Comparison of ENCODE assay signal across 24 mouse cellular contexts in the genomic region with DNA sequence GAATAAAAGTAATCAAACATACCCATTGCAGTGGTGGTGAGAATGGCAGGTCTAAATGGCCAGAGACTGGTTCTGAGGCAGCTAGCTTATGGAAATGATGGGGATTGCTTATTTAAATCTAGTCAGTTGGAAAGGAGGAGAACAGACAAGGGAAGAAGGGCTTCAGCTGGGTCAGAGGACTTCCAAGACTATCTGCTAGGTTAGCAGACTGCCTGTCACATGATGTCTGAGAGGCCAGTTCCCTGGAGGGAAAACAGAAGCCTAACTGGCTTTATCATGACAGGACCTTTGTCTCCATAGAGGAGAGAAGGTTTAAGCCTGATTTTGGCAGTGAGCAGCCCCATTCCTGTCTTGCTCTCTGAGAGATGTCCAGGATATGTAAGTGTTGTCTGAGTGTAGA.
DNase-seq lines count a peak whose midpoint lies in the region; ATAC-seq lines count a peak whose summit lies in the region.
"Had no signal": no experiment of that assay in that cellular context is flagged by ENCODE, and none has a peak within 500 bp of the region (broad histone marks: within the 10 kb centered on the region; RNA-seq: fewer than 3 reads in every experiment).

No protein-coding gene starts in this region.

- H3K4me3 ChIP-seq in heart, embryonic 10.5 days: no peak overlapping the region
- no peak overlapping the region for H3K4me3 ChIP-seq in midbrain, embryonic 11.5 days (ENCODE audit: low read depth, low read length)
- H3K4me3 ChIP-seq in midbrain, embryonic 15.5 days: no peak overlapping the region
- H3K4me3 ChIP-seq: embryonic facial prominence, embryonic 12.5 days; embryonic facial prominence, embryonic 15.5 days; heart, embryonic 12.5 days; heart, embryonic 15.5 days; hindbrain, embryonic 10.5 days had no signal

- 0 out of 2 replicates have a peak, but pooled peaks have one; percentile 48 for ATAC-seq in midbrain, embryonic 11.5 days (ENCODE audit: low FRiP score)
- no peak for ATAC-seq in midbrain, embryonic 15.5 days (replicated peaks)
- ATAC-seq: CD4-positive, CD25-positive, alpha-beta regulatory T cell, adult 4 months; forebrain, embryonic 16.5 days; intestine, postnatal 0 days had no signal

- peak; percentile 12 for DNase-seq in heart, adult 11 months
- DNase-seq in heart, embryonic 10.5 days (ENCODE audit: low spot score): no peak
- peak; percentile 12 for DNase-seq in midbrain, embryonic 11.5 days (ENCODE audit: low spot score, missing footprints)
- DNase-seq in embryo, embryonic 10.5 days (ENCODE audit: low spot score): peak; percentile 18
- DNase-seq in adrenal gland, postnatal 14 days: no peak
- DNase-seq: adrenal gland, adult 2 months; adrenal gland, postnatal 25 days; cerebellum, adult 18-20 months; cerebellum, adult 9-10 months; cerebellum, postnatal 14 days; gastrocnemius, postnatal 10 days; gastrocnemius, postnatal 36 days; heart, postnatal 10 days; heart, postnatal 36 days had no signal

- H3K27me3 ChIP-seq in heart, embryonic 10.5 days (ENCODE audit: insufficient read depth, poor library complexity, severe bottlenecking): no peaks in the 10 kb centered on the region
- no peaks in the 10 kb centered on the region for H3K27me3 ChIP-seq in midbrain, embryonic 11.5 days (ENCODE audit: control insufficient read depth, insufficient read depth, low read length)
- no peaks in the 10 kb centered on the region for H3K27me3 ChIP-seq in midbrain, embryonic 15.5 days (replicated peaks)
- H3K27me3 ChIP-seq: embryonic facial prominence, embryonic 12.5 days; embryonic facial prominence, embryonic 15.5 days; heart, embryonic 12.5 days; heart, embryonic 15.5 days had no signal

- no peaks in the 10 kb centered on the region for H3K9me3 ChIP-seq in heart, embryonic 10.5 days
- H3K9me3 ChIP-seq in midbrain, embryonic 11.5 days (ENCODE audit: control insufficient read depth, low read length): no peaks in the 10 kb centered on the region
- H3K9me3 ChIP-seq in midbrain, embryonic 15.5 days: no peaks in the 10 kb centered on the region
- H3K9me3 ChIP-seq: embryonic facial prominence, embryonic 12.5 days; embryonic facial prominence, embryonic 15.5 days; heart, embryonic 12.5 days; heart, embryonic 15.5 days; hindbrain, embryonic 10.5 days had no signal

- no peak overlapping the region for H3K4me2 ChIP-seq in midbrain, embryonic 11.5 days
- H3K4me2 ChIP-seq in midbrain, embryonic 15.5 days: no peak overlapping the region
- H3K4me2 ChIP-seq: embryonic facial prominence, embryonic 12.5 days; embryonic facial prominence, embryonic 15.5 days; heart, embryonic 12.5 days; heart, embryonic 15.5 days; hindbrain, embryonic 14.5 days had no signal

- H3K36me3 ChIP-seq in heart, embryonic 10.5 days: no peaks in the 10 kb centered on the region
- H3K36me3 ChIP-seq in midbrain, embryonic 11.5 days (ENCODE audit: control insufficient read depth, insufficient read depth, low read length): no peaks in the 10 kb centered on the region
- no peaks in the 10 kb centered on the region for H3K36me3 ChIP-seq in midbrain, embryonic 15.5 days (replicated peaks)
- H3K36me3 ChIP-seq: embryonic facial prominence, embryonic 12.5 days; embryonic facial prominence, embryonic 15.5 days; heart, embryonic 12.5 days; heart, embryonic 15.5 days; hindbrain, embryonic 10.5 days had no signal

- H3K9ac ChIP-seq in midbrain, embryonic 11.5 days (ENCODE audit: low read length): no peak overlapping the region
- H3K9ac ChIP-seq in midbrain, embryonic 15.5 days: no peak overlapping the region
- H3K9ac ChIP-seq: embryonic facial prominence, embryonic 12.5 days; embryonic facial prominence, embryonic 15.5 days; heart, embryonic 12.5 days; heart, embryonic 15.5 days; hindbrain, embryonic 14.5 days had no signal

- H3K27ac ChIP-seq in heart, embryonic 10.5 days: no peak overlapping the region
- no peak overlapping the region for H3K27ac ChIP-seq in midbrain, embryonic 11.5 days (ENCODE audit: low read depth, low read length)
- no peak overlapping the region for H3K27ac ChIP-seq in midbrain, embryonic 15.5 days
- H3K27ac ChIP-seq: embryonic facial prominence, embryonic 12.5 days; embryonic facial prominence, embryonic 15.5 days; heart, embryonic 15.5 days; hindbrain, embryonic 10.5 days; hindbrain, embryonic 14.5 days had no signal

- H3K4me1 ChIP-seq in heart, embryonic 10.5 days: no peaks in the 10 kb centered on the region; the same call in 1 of the 2 replicates
- H3K4me1 ChIP-seq in midbrain, embryonic 11.5 days (ENCODE audit: control insufficient read depth, insufficient read depth, low read length): no peaks in the 10 kb centered on the region
- H3K4me1 ChIP-seq in midbrain, embryonic 15.5 days: no peaks in the 10 kb centered on the region
- H3K4me1 ChIP-seq: embryonic facial prominence, embryonic 12.5 days; embryonic facial prominence, embryonic 15.5 days; heart, embryonic 15.5 days; hindbrain, embryonic 10.5 days had no signal

Comparison
In these comparisons a context has a peak if more than half of its experiments do, and no peak if none do; other contexts are left out.
1. DNase-seq: peak in heart, adult 11 months (single experiment), midbrain, embryonic 11.5 days (single experiment) and embryo, embryonic 10.5 days (single experiment); none in heart, embryonic 10.5 days (single experiment) and adrenal gland, postnatal 14 days (single experiment).